Mouse (Mus musculus): ENCODE data around the gene Gal3st1. TPM values are rescaled to one million over a fixed set of nuclear protein-coding genes. Genes with fewer than 3 reads are reported as not detected.

Gal3st1 gene
- total and polyA plus RNA-seq, 3 experiments: 0.08 TPM; not detected in 2

DNA sequence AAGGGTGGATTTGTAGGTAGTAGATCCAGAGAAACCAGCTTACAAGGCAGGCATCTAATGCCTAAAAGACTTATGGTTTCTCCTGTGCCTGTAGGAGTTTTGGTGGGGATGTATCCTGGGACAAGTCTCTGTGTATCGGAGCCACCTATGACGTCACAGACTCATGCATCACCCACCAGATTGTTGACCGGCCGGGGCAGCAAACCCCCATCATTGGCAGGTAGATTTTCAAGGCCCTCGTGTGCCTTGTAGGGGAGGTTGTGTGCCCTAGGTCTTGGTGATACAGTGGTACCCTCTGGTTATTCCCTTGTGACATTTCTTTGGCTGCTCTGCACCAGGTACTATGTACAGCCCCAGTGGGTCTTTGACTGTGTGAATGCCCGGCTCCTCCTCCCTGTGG is 6.8 kb upstream of the Gal3st1 start, which contains the start of gene 4930556J24Rik:
Gene 4930556J24Rik (minus strand): TSS at position 101 of the 400 bp plus-strand sequence.
- dilution Hi-C loops (cut with MboI; ENCODE audit: extremely low pct_ligation_motif_present, extremely low pct_unique_long_range_greater_than_20kb, low sequenced_read_pairs) (no loop called here), in situ Hi-C loops (cut with MboI; ENCODE audit: low pct_ligation_motif_present, low pct_unique_long_range_greater_than_20kb, low sequenced_read_pairs) (no loop called here)
- TF ChIP-seq SIN3A (IDR thresholded peaks at IDR 0.05; ENCODE audit: low read length) (no peak), HCFC1 (IDR thresholded peaks at IDR 0.05; ENCODE audit: low read depth, low read length) (no peak), TBP (conservative IDR thresholded peaks at IDR 0.05; ENCODE audit: low read depth, low read length) (no peak), ZKSCAN1 (IDR thresholded peaks at IDR 0.05; ENCODE audit: borderline replicate concordance, low read depth, low read length) (no peak), GABPA (IDR thresholded peaks at IDR 0.05; ENCODE audit: insufficient replicate concordance, low read depth, low read length) (no peak), NRF1 (IDR thresholded peaks at IDR 0.05; ENCODE audit: low read depth, low read length) (no peak), POLR2A (IDR thresholded peaks at IDR 0.05; ENCODE audit: low read depth, low read length) (no peak), CHD2 (IDR thresholded peaks at IDR 0.05; ENCODE audit: low read length) (no peak), NELFE (IDR thresholded peaks at IDR 0.05; ENCODE audit: low read depth, low read length) (no peak), RCOR1 (conservative IDR thresholded peaks at IDR 0.05; ENCODE audit: low read depth, low read length) (no peak), JUN (IDR thresholded peaks at IDR 0.05; ENCODE audit: insufficient read depth, low read depth, low read length) (no peak), JUND (conservative IDR thresholded peaks at IDR 0.05; ENCODE audit: low read depth, low read length) (no peak), RAD21 (IDR thresholded peaks at IDR 0.05; ENCODE audit: low read depth, low read length) (no peak), MAFK (IDR thresholded peaks at IDR 0.05; ENCODE audit: insufficient replicate concordance, low read length) (no peak), MAX (IDR thresholded peaks at IDR 0.05; ENCODE audit: low read length) (no peak), ELF1 (IDR thresholded peaks at IDR 0.05; ENCODE audit: low read depth, low read length) (no peak), UBTF (IDR thresholded peaks at IDR 0.05; ENCODE audit: low read depth, low read length) (no peak), SMC3 (IDR thresholded peaks at IDR 0.05; ENCODE audit: low read depth, low read length) (no peak), ZNF384 (IDR thresholded peaks at IDR 0.05; ENCODE audit: low read depth, low read length) (no peak), EP300 (IDR thresholded peaks at IDR 0.05; ENCODE audit: low read length) (no peak)
- no peak for DNase-seq (ENCODE audit: extremely low read depth)
- no peak within 1 kb of the TSS for H3K9ac ChIP-seq (ENCODE audit: insufficient read depth, low read depth)
- H3K36me3 ChIP-seq (replicated peaks in 1 of 2; ENCODE audit: control insufficient read depth in 1 of 2, insufficient read depth in 1 of 2, low read length in 1 of 2): peaks cover 75 to 93% of the 10 kb centered on the region in 2 experiments
- H3K4me1 ChIP-seq (ENCODE audit: control insufficient read depth in 1 of 2, insufficient read depth in 2 of 2): no peaks in the 10 kb centered on the region
- H3K79me2 ChIP-seq (replicated peaks; ENCODE audit: control insufficient read depth, extremely low read depth, insufficient read depth, poor library complexity, severe bottlenecking): no peaks in the 10 kb centered on the region
- no peaks in the 10 kb centered on the region for H3K9me3 ChIP-seq (replicated peaks; ENCODE audit: low read length)
- no peak within 1 kb of the TSS for H3K4me3 ChIP-seq (replicated peaks in 1 of 3; ENCODE audit: low read depth in 2 of 3, low read length in 2 of 3, poor library complexity in 1 of 3)
- H3K27ac ChIP-seq (ENCODE audit: insufficient read depth, low read depth): no peak within 1 kb of the TSS
- no peaks in the 10 kb centered on the region for H3K27me3 ChIP-seq (replicated peaks)
- no peak within 1 kb of the TSS for H3K4me2 ChIP-seq (ENCODE audit: insufficient read depth, low read depth, poor library complexity, severe bottlenecking)

DNA sequence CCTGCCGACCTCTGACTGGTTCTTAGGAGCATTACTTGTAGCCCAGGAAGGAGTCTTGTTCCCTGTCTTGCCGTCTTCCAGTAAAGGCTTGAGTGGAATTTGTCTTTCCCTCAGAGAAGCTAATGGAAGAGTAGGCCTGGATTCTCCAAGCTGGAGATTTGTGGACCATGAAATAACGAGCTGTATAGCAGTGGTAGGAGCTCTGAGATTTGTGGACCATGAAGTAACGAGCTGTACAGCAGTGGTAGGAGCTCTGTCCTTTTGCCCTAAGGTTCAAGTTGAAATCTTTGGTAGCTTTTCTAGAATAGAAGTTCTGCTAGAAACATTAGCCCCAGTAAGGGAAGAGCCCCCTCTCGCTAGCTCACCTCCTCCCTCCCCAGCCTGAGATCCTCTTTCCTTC is 5.0 kb upstream of the Gal3st1 start:
- no peak overlapping the region for H3K27ac ChIP-seq (ENCODE audit: insufficient read depth, low read depth)
- dilution Hi-C loops (cut with MboI; ENCODE audit: extremely low pct_ligation_motif_present, extremely low pct_unique_long_range_greater_than_20kb, low sequenced_read_pairs) (no loop called here), in situ Hi-C loops (cut with MboI; ENCODE audit: low pct_ligation_motif_present, low pct_unique_long_range_greater_than_20kb, low sequenced_read_pairs) (no loop called here)
- no peaks in the 10 kb centered on the region for H3K4me1 ChIP-seq (ENCODE audit: control insufficient read depth in 1 of 2, insufficient read depth in 2 of 2)
- H3K9ac ChIP-seq (ENCODE audit: insufficient read depth, low read depth): no peak overlapping the region
- H3K36me3 ChIP-seq (replicated peaks in 1 of 2; ENCODE audit: control insufficient read depth in 1 of 2, insufficient read depth in 1 of 2, low read length in 1 of 2): peaks cover 60 to 93% of the 10 kb centered on the region in 2 experiments
- H3K27me3 ChIP-seq (replicated peaks): no peaks in the 10 kb centered on the region
- no peaks in the 10 kb centered on the region for H3K79me2 ChIP-seq (replicated peaks; ENCODE audit: control insufficient read depth, extremely low read depth, insufficient read depth, poor library complexity, severe bottlenecking)
- no peak overlapping the region for H3K4me3 ChIP-seq (replicated peaks in 1 of 3; ENCODE audit: low read depth in 2 of 3, low read length in 2 of 3, poor library complexity in 1 of 3)
- peaks cover 10% of the 10 kb centered on the region for H3K9me3 ChIP-seq (replicated peaks; ENCODE audit: low read length)
- TF ChIP-seq ZMIZ1 (IDR thresholded peaks at IDR 0.05; ENCODE audit: low read depth, low read length): no peak
- no peak for TF ChIP-seq ETS1 (conservative IDR thresholded peaks at IDR 0.05; ENCODE audit: low read depth, low read length)
- H3K4me2 ChIP-seq (ENCODE audit: insufficient read depth, low read depth, poor library complexity, severe bottlenecking): no peak overlapping the region
- DNase-seq (ENCODE audit: extremely low read depth): no peak
